Mouse (Mus musculus): ENCODE results near the gene 1500009L16Rik. TPM values are rescaled to one million over a fixed set of nuclear protein-coding genes. Genes with fewer than 3 reads are reported as not detected.

Gene 1500009L16Rik
- polyA plus RNA-seq, 1 experiment from 2014 or later, result 39.8 TPM

- H3K4me3 ChIP-seq (ENCODE audit: low read length), result no peak overlapping the region
These were observed 34.8 kb downstream of the 1500009L16Rik start for GRCm38 (mm10) chr10:83757343-83757962.

DNA sequence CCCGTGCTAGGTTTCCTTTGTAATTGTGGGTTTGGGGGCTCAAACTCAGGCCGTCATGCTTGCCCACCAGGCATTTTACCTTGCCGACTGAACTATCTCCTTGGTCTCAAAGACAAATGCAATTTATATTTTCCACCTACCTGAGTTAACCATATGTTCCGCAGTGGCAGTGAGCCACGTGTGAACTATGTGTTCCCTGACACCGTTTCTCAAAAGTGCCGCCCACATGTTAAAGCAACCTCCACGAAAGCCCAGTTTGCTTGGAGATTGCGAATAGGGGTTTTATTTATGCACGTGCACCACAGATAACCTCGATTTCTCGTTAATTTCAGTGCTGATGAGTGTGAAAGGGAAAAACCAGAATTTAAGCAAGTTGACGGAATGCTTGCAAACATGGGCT lies 36.1 kb downstream of the 1500009L16Rik start:
- H3K9me3 ChIP-seq (ENCODE audit: low read length), result no peaks in the 10 kb centered on the region
- H3K27me3 ChIP-seq (ENCODE audit: insufficient read depth, low read length), result no peaks in the 10 kb centered on the region
- no peak overlapping the region for H3K4me3 ChIP-seq (ENCODE audit: low read length)
- no peak overlapping the region for H3K4me2 ChIP-seq (replicated peaks; ENCODE audit: low read depth, low read length)
- H3K36me3 ChIP-seq (ENCODE audit: insufficient read depth, low read length), result peaks cover 6% of the 10 kb centered on the region; the same call in 1 of the 2 replicates
- no peak overlapping the region for H3K27ac ChIP-seq (ENCODE audit: low read length)
- no peak for ATAC-seq (ENCODE audit: low FRiP score, low TSS enrichment)
- H3K4me1 ChIP-seq (ENCODE audit: insufficient read depth, low read length), result peaks cover 15% of the 10 kb centered on the region; the same call in 1 of the 2 replicates
- WGBS, result 72% methylated on average over 13 of the region's 13 CpGs
- no peak overlapping the region for H3K9ac ChIP-seq (replicated peaks; ENCODE audit: low read length)

More at GRCm38 (mm10) chr10:83757343-83757962, 34.8 kb downstream of the 1500009L16Rik start:
- no peaks in the 10 kb centered on the region for H3K36me3 ChIP-seq (ENCODE audit: insufficient read depth, low read length)
- no peak overlapping the region for H3K4me2 ChIP-seq (replicated peaks; ENCODE audit: low read depth, low read length)
- H3K27ac ChIP-seq (ENCODE audit: low read length), result no peak overlapping the region
- H3K9me3 ChIP-seq (ENCODE audit: low read length), result no peaks in the 10 kb centered on the region
- H3K9ac ChIP-seq (replicated peaks; ENCODE audit: low read length), result no peak overlapping the region
- H3K27me3 ChIP-seq (ENCODE audit: insufficient read depth, low read length), result no peaks in the 10 kb centered on the region
- peaks cover 15% of the 10 kb centered on the region; the same call in 1 of the 2 replicates for H3K4me1 ChIP-seq (ENCODE audit: insufficient read depth, low read length)
- 0 out of 2 replicates have a peak, but pooled peaks have one; percentile 35 for ATAC-seq (ENCODE audit: low FRiP score, low TSS enrichment)
- WGBS, result 64% methylated on average over 17 of the region's 17 CpGs

DNA sequence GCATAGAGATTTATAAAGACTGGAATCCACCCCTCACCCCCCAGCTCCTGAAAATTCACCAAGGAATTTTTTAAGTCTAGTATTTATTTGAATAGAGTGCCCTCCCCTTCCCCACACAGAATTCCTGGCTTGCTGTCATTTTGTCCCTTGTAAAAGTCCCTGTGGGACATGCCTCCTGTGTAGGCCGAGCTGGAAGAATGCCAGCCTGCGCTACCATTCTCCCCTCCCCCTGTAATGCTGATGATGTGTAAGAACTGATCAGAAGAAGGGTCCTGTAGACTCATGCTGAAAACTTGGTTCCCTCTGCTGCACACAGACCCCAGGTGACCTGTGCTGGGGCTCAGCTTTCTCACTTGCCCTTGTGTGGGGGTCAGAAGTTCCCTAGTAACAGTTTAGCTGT lies 37.9 kb downstream of the 1500009L16Rik start:
- Histone ChIP-seq H3K36me3 (ENCODE audit: insufficient read depth, low read length) (peaks cover 9% of the 10 kb centered on the region; the same call in 1 of the 2 replicates), H3K4me1 (ENCODE audit: insufficient read depth, low read length) (peaks cover 15% of the 10 kb centered on the region; the same call in 1 of the 2 replicates), H3K9ac (replicated peaks; ENCODE audit: low read length) (no peak overlapping the region), H3K4me2 (replicated peaks; ENCODE audit: low read depth, low read length) (no peak overlapping the region), H3K4me3 (ENCODE audit: low read length) (no peak overlapping the region), H3K27me3 (ENCODE audit: insufficient read depth, low read length) (no peaks in the 10 kb centered on the region), H3K9me3 (ENCODE audit: low read length) (peaks cover 2% of the 10 kb centered on the region; the same call in 1 of the 2 replicates), H3K27ac (ENCODE audit: low read length) (no peak overlapping the region)
- peak; percentile 69 for ATAC-seq (ENCODE audit: low FRiP score, low TSS enrichment)
- 39% methylated on average over 2 of the region's 2 CpGs for WGBS

GRCm38 (mm10) chr10:83763891-83764290 lies 41.2 kb downstream of the 1500009L16Rik start:
- no peak overlapping the region for H3K27ac ChIP-seq (ENCODE audit: low read length)
- peaks cover 9% of the 10 kb centered on the region; the same call in 1 of the 2 replicates for H3K36me3 ChIP-seq (ENCODE audit: insufficient read depth, low read length)
- H3K9ac ChIP-seq (replicated peaks; ENCODE audit: low read length), result no peak overlapping the region
- H3K9me3 ChIP-seq (ENCODE audit: low read length), result peaks cover 4% of the 10 kb centered on the region; the same call in 1 of the 2 replicates
- no peak overlapping the region for H3K4me2 ChIP-seq (replicated peaks; ENCODE audit: low read depth, low read length)
- WGBS, result 84% methylated on average over 4 of the region's 4 CpGs
- H3K4me3 ChIP-seq (ENCODE audit: low read length), result no peak overlapping the region
- H3K4me1 ChIP-seq (ENCODE audit: insufficient read depth, low read length), result peaks cover 7% of the 10 kb centered on the region; the same call in 1 of the 2 replicates
- ATAC-seq (ENCODE audit: low FRiP score, low TSS enrichment), result no peak
- no peaks in the 10 kb centered on the region for H3K27me3 ChIP-seq (ENCODE audit: insufficient read depth, low read length)

- Histone ChIP-seq H3K4me3 (ENCODE audit: low read length) (no peak overlapping the region), H3K4me1 (ENCODE audit: insufficient read depth, low read length) (no peaks in the 10 kb centered on the region), H3K9me3 (ENCODE audit: low read length) (peaks cover 4% of the 10 kb centered on the region; the same call in 1 of the 2 replicates), H3K4me2 (replicated peaks; ENCODE audit: low read depth, low read length) (no peak overlapping the region), H3K9ac (replicated peaks; ENCODE audit: low read length) (no peak overlapping the region), H3K36me3 (ENCODE audit: insufficient read depth, low read length) (peaks cover 9% of the 10 kb centered on the region; the same call in 1 of the 2 replicates), H3K27ac (ENCODE audit: low read length) (no peak overlapping the region), H3K27me3 (ENCODE audit: insufficient read depth, low read length) (no peaks in the 10 kb centered on the region)
- peak; percentile 61 for ATAC-seq (ENCODE audit: low FRiP score, low TSS enrichment)
These were observed 44.2 kb downstream of the 1500009L16Rik start for GRCm38 (mm10) chr10:83766882-83767281.

DNA sequence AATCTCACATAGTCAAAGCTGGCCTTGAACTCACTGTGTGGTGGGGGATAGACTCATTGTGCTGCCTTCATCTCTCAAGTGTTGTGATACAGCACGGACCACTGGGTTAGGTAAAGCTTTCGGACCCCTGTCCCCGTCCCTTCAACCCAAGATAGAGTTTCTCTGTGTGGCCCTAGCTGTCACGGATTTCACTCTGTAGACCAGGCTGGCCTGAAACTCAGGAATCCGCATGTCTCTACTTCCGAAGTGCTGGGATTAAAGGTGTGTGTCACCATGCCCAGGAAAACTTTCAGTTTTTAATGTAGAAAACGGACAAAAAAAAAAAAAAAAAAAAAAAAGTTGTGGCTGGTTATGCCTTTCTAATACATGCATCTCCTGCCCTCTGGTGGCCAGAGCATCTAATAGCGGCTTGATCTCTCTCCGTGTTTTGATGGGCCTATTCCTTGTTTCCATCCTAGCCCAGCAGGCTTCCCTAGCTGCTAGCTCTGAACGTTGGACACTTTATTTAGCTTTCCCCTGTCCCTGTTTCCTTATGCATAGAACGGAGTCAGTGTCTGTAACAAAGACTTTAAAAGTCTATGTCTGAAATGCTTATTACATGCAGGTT lies 53.7 kb downstream of the 1500009L16Rik start:
- no peak for ATAC-seq (ENCODE audit: low FRiP score, low TSS enrichment)
- no peaks in the 10 kb centered on the region for H3K36me3 ChIP-seq (ENCODE audit: insufficient read depth, low read length)
- peak overlapping the region; percentile 20; the same call in 1 of the 2 replicates for H3K4me3 ChIP-seq (ENCODE audit: low read length)
- H3K27me3 ChIP-seq (ENCODE audit: insufficient read depth, low read length), result no peaks in the 10 kb centered on the region
- H3K27ac ChIP-seq (ENCODE audit: low read length), result no peak overlapping the region
- 40% methylated on average over 11 of the region's 11 CpGs for WGBS
- no peak overlapping the region for H3K9ac ChIP-seq (replicated peaks; ENCODE audit: low read length)
- H3K9me3 ChIP-seq (ENCODE audit: low read length), result 0 out of 2 replicates have a peak, but pooled peaks cover 7% of the 10 kb centered on the region
- no peak overlapping the region for H3K4me2 ChIP-seq (replicated peaks; ENCODE audit: low read depth, low read length)
- H3K4me1 ChIP-seq (ENCODE audit: insufficient read depth, low read length), result no peaks in the 10 kb centered on the region

- 0 out of 2 replicates have a peak, but pooled peaks cover 7% of the 10 kb centered on the region for H3K9me3 ChIP-seq (ENCODE audit: low read length)
- H3K4me3 ChIP-seq (ENCODE audit: low read length), result no peak overlapping the region
- no peaks in the 10 kb centered on the region for H3K36me3 ChIP-seq (ENCODE audit: insufficient read depth, low read length)
- no peak overlapping the region for H3K27ac ChIP-seq (ENCODE audit: low read length)
- ATAC-seq (ENCODE audit: low FRiP score, low TSS enrichment), result no peak
- H3K27me3 ChIP-seq (ENCODE audit: insufficient read depth, low read length), result no peaks in the 10 kb centered on the region
- H3K4me1 ChIP-seq (ENCODE audit: insufficient read depth, low read length), result no peaks in the 10 kb centered on the region
- no peak overlapping the region for H3K9ac ChIP-seq (replicated peaks; ENCODE audit: low read length)
- no peak overlapping the region for H3K4me2 ChIP-seq (replicated peaks; ENCODE audit: low read depth, low read length)
- 81% methylated on average over 9 of the region's 9 CpGs for WGBS
These were observed 54.6 kb downstream of the 1500009L16Rik start for GRCm38 (mm10) chr10:83777253-83777652.

- 93% methylated on average over 4 of the region's 4 CpGs for WGBS
These were observed 59.2 kb downstream of the 1500009L16Rik start for GRCm38 (mm10) chr10:83781854-83782253.

GRCm38 (mm10) chr10:83782371-83783120 lies 59.9 kb downstream of the 1500009L16Rik start:
- no peak for ATAC-seq (ENCODE audit: low FRiP score, low TSS enrichment)
- Histone ChIP-seq H3K9ac (replicated peaks; ENCODE audit: low read length) (no peak overlapping the region), H3K27ac (ENCODE audit: low read length) (no peak overlapping the region), H3K9me3 (ENCODE audit: low read length) (0 out of 2 replicates have a peak, but pooled peaks cover 7% of the 10 kb centered on the region), H3K36me3 (ENCODE audit: insufficient read depth, low read length) (no peaks in the 10 kb centered on the region), H3K27me3 (ENCODE audit: insufficient read depth, low read length) (no peaks in the 10 kb centered on the region), H3K4me1 (ENCODE audit: insufficient read depth, low read length) (0 out of 2 replicates have a peak, but pooled peaks cover 7% of the 10 kb centered on the region), H3K4me3 (ENCODE audit: low read length) (no peak overlapping the region), H3K4me2 (replicated peaks; ENCODE audit: low read depth, low read length) (no peak overlapping the region)
- 89% methylated on average over 10 of the region's 10 CpGs for WGBS

More at GRCm38 (mm10) chr10:83781854-83782253, 59.2 kb downstream of the 1500009L16Rik start:
- Histone ChIP-seq H3K36me3 (ENCODE audit: insufficient read depth, low read length) (no peaks in the 10 kb centered on the region), H3K9ac (replicated peaks; ENCODE audit: low read length) (no peak overlapping the region), H3K4me3 (ENCODE audit: low read length) (no peak overlapping the region), H3K4me2 (replicated peaks; ENCODE audit: low read depth, low read length) (no peak overlapping the region), H3K4me1 (ENCODE audit: insufficient read depth, low read length) (0 out of 2 replicates have a peak, but pooled peaks cover 7% of the 10 kb centered on the region), H3K27ac (ENCODE audit: low read length) (no peak overlapping the region), H3K9me3 (ENCODE audit: low read length) (0 out of 2 replicates have a peak, but pooled peaks cover 7% of the 10 kb centered on the region), H3K27me3 (ENCODE audit: insufficient read depth, low read length) (no peaks in the 10 kb centered on the region)
- ATAC-seq (ENCODE audit: low FRiP score, low TSS enrichment), result no peak

Measured in kidney, embryonic 16.5 days (tissue).